Comparison of ENCODE assay signal across 29 mouse cellular contexts in genomic region chr7:132637292-132637691, GRCm38 (mm10). TPM values are rescaled to one million over a fixed set of nuclear protein-coding genes. Genes with fewer than 3 reads are reported as not detected.
A peak's percentile ranks its signal among the peaks of the same experiment; 100 is the strongest.
DNase-seq lines count a peak whose midpoint lies in the region; ATAC-seq and TF ChIP-seq lines count a peak whose summit lies in the region.
"Had no signal": no experiment of that assay in that cellular context is flagged by ENCODE, and none has a peak within 500 bp of the region (broad histone marks: within the 10 kb centered on the region; RNA-seq: fewer than 3 reads in every experiment).

No protein-coding gene starts in this region.

- intact Hi-C loops in gastrocnemius, postnatal 36 days (cut with DNase I), result loop anchor here (5.0 to 10.0 kb wide), 2 partner anchors 412 to 740 kb away; no protein-coding TSS in a partner anchor

- no peak for TF ChIP-seq POLR2A in lung, adult 2 months (IDR thresholded peaks at IDR 0.05; ENCODE audit: borderline replicate concordance, extremely low read depth, low read depth, low read length)

- no peak overlapping the region for H3K4me2 ChIP-seq in midbrain, embryonic 11.5 days
- H3K4me2 ChIP-seq in midbrain, embryonic 15.5 days, result no peak overlapping the region
- H3K4me2 ChIP-seq: embryonic facial prominence, embryonic 15.5 days; heart, embryonic 12.5 days; hindbrain, embryonic 12.5 days had no signal

- no peaks in the 10 kb centered on the region for H3K9me3 ChIP-seq in midbrain, embryonic 11.5 days (ENCODE audit: control insufficient read depth, low read length)
- H3K9me3 ChIP-seq in midbrain, embryonic 15.5 days, result no peaks in the 10 kb centered on the region
- H3K9me3 ChIP-seq: embryonic facial prominence, embryonic 15.5 days; G1E; heart, embryonic 12.5 days; hindbrain, embryonic 12.5 days had no signal

- 0 out of 2 replicates have a peak, but pooled peaks have one; percentile 36 for ATAC-seq in midbrain, embryonic 11.5 days (ENCODE audit: low FRiP score)
- ATAC-seq in midbrain, embryonic 15.5 days (replicated peaks), result no peak
- ATAC-seq: forebrain, embryonic 14.5 days had no signal

- 32% methylated on average over 12 of the region's 12 CpGs for WGBS in midbrain, embryonic 11.5 days
- 26% methylated on average over 12 of the region's 12 CpGs for WGBS in midbrain, embryonic 15.5 days
- WGBS in lung, adult 2 months, result 28% methylated on average over 12 of the region's 12 CpGs

- H3K36me3 ChIP-seq in midbrain, embryonic 11.5 days (ENCODE audit: control insufficient read depth, insufficient read depth, low read length), result no peaks in the 10 kb centered on the region
- H3K36me3 ChIP-seq in midbrain, embryonic 15.5 days (replicated peaks), result no peaks in the 10 kb centered on the region
- H3K36me3 ChIP-seq: embryonic facial prominence, embryonic 15.5 days; G1E; heart, embryonic 12.5 days; hindbrain, embryonic 12.5 days had no signal

- H3K27me3 ChIP-seq in midbrain, embryonic 11.5 days (ENCODE audit: control insufficient read depth, insufficient read depth, low read length), result no peaks in the 10 kb centered on the region
- H3K27me3 ChIP-seq in midbrain, embryonic 15.5 days (replicated peaks), result no peaks in the 10 kb centered on the region; the same call in 1 of the 2 replicates
- H3K27me3 ChIP-seq: CH12.LX; heart, embryonic 12.5 days had no signal

- no peak for TF ChIP-seq CTCF in lung, adult 2 months (IDR thresholded peaks at IDR 0.05; ENCODE audit: insufficient read depth, low read length)

- H3K4me1 ChIP-seq in midbrain, embryonic 11.5 days (ENCODE audit: control insufficient read depth, insufficient read depth, low read length), result no peaks in the 10 kb centered on the region
- peaks cover 9% of the 10 kb centered on the region; the same call in 1 of the 2 replicates for H3K4me1 ChIP-seq in midbrain, embryonic 15.5 days
- H3K4me1 ChIP-seq in lung, adult 2 months (ENCODE audit: control insufficient read depth, insufficient read depth, low read length), result no peaks in the 10 kb centered on the region; the same call in 1 of the 2 replicates
- H3K4me1 ChIP-seq: embryonic facial prominence, embryonic 15.5 days; heart, embryonic 12.5 days had no signal

- H3K27ac ChIP-seq in midbrain, embryonic 11.5 days (ENCODE audit: low read depth, low read length), result no peak overlapping the region
- H3K27ac ChIP-seq in midbrain, embryonic 15.5 days, result no peak overlapping the region
- H3K27ac ChIP-seq: embryonic facial prominence, embryonic 15.5 days; hindbrain, embryonic 12.5 days had no signal

- DNase-seq in midbrain, embryonic 11.5 days (ENCODE audit: low spot score, missing footprints), result peak; percentile 84
- DNase-seq in embryo, embryonic 10.5 days (ENCODE audit: low spot score), result peak; percentile 60
- peak; percentile 28 for DNase-seq in lung, adult 2 months
- DNase-seq in lung, postnatal 25 days (ENCODE audit: low spot score), result peak; percentile 65
- no peak for DNase-seq in gastrocnemius, postnatal 36 days
- no peak for DNase-seq in urinary bladder, postnatal 4 days (ENCODE audit: low spot score in 2 of 2)
- DNase-seq: adrenal gland, adult 8-10 months; B cell, adult 2 months; cerebellum, adult 11-12 months; cerebellum, postnatal 10 days; heart, adult 11 months; heart, postnatal 10 days; kidney, adult 8-10 months; kidney, postnatal 14 days; right cerebral cortex, postnatal 14 days; spleen, adult 18-20 months; thymus, postnatal 25 days had no signal

- no peak overlapping the region for H3K4me3 ChIP-seq in midbrain, embryonic 11.5 days (ENCODE audit: low read depth, low read length)
- H3K4me3 ChIP-seq in midbrain, embryonic 15.5 days, result no peak overlapping the region
- no peak overlapping the region for H3K4me3 ChIP-seq in lung, adult 2 months (replicated peaks; ENCODE audit: extremely low read depth, low read depth, low read length)
- H3K4me3 ChIP-seq: embryonic facial prominence, embryonic 15.5 days; heart, embryonic 12.5 days; hindbrain, embryonic 12.5 days had no signal

- no peak overlapping the region for H3K9ac ChIP-seq in midbrain, embryonic 11.5 days (ENCODE audit: low read length)
- H3K9ac ChIP-seq in midbrain, embryonic 15.5 days, result no peak overlapping the region
- H3K9ac ChIP-seq: embryonic facial prominence, embryonic 15.5 days; heart, embryonic 12.5 days; hindbrain, embryonic 12.5 days had no signal

RNA-seq across cellular contexts. Expression of gene Lhpp, which starts 26.9 kb away (rescaled TPM):
- 18.3 and 20.8 TPM in 2 replicates for polyA plus RNA-seq in midbrain, embryonic 11.5 days (2014; fragmentation: Nextera tagmentation; extraction: Ambion mirVana)
- polyA plus RNA-seq in midbrain, embryonic 15.5 days (2015; fragmentation: Nextera tagmentation; extraction: Ambion mirVana), result 38.3 and 39.4 TPM in 2 replicates
- polyA plus RNA-seq in lung, adult 2 months (2012; rRNA removed), result 12.4 and 17.1 TPM in 2 replicates
- 10 to 100 TPM; 12.9 to 13.2 TPM for total RNA-seq in gastrocnemius, postnatal 36 days (2021)

RNA-seq across cellular contexts. Expression of gene Nkx1-2, which starts 37.9 kb away (rescaled TPM):
- polyA plus RNA-seq in midbrain, embryonic 11.5 days (2014; fragmentation: Nextera tagmentation; extraction: Ambion mirVana), result 4.4 and 4.5 TPM in 2 replicates
- 0.70 and 1.2 TPM in 2 replicates for polyA plus RNA-seq in midbrain, embryonic 15.5 days (2015; fragmentation: Nextera tagmentation; extraction: Ambion mirVana)
- polyA plus RNA-seq in lung, adult 2 months (2012; rRNA removed), result not detected in 2 replicates
- total RNA-seq in gastrocnemius, postnatal 36 days (2021), result not detected
- total RNA-seq: adrenal gland, adult 8-10 months; gastrocnemius, adult 8-10 months; heart, postnatal 10 days; layer of hippocampus, adult 18-20 months; liver, adult 2 months; monocyte, adult 5-6 weeks had no signal
- polyA plus RNA-seq: embryonic facial prominence, embryonic 15.5 days; forebrain, embryonic 14.5 days; G1E; heart, embryonic 12.5 days; liver, adult 2 months; liver, embryonic 16.5 days had no signal

Comparison
In these comparisons a context has a peak if more than half of its experiments do, and no peak if none do; other contexts are left out.
1. DNase-seq: peak in midbrain, embryonic 11.5 days (single experiment), embryo, embryonic 10.5 days (single experiment), lung, adult 2 months (single experiment) and lung, postnatal 25 days (single experiment); none in gastrocnemius, postnatal 36 days (0 of 2) and urinary bladder, postnatal 4 days (0 of 2).